Mouse (Mus musculus) liver, embryonic 11.5 days (tissue): ENCODE data around the gene Znrd1as. TPM values are rescaled to one million over a fixed set of nuclear protein-coding genes. Genes with fewer than 3 reads are reported as not detected.

Experiments
- ATAC-seq: fragments of 200-750 bp; cut with Nextera tagmentation; replicated peaks from 2 replicates; pipeline ENCODE4 v1.8.0; 2017; ENCODE audit warnings: moderate number of reproducible peaks, mild to moderate bottlenecking, moderate TSS enrichment, moderate library complexity; ENCODE audit not compliant: low FRiP score
- DNase-seq: peaks from one replicate; pipeline ENCODE4 v3.0.0-alpha.2; 2017; ENCODE audit warnings: low spot score
- H3K27ac ChIP-seq: fragments of 300-500 bp; sonication (generic); 2 replicates; pipeline ENCODE4 v1.5.1; 2014; ENCODE audit warnings: mild to moderate bottlenecking, low read depth, low read length, control low read depth
- H3K27me3 ChIP-seq: fragments of 300-500 bp; sonication (generic); replicated peaks from 2 replicates; pipeline ENCODE4 v1.6.1; 2014; ENCODE audit warnings: low read length, mixed read lengths; ENCODE audit not compliant: control insufficient read depth, insufficient read depth
- H3K36me3 ChIP-seq: fragments of 300-500 bp; sonication (generic); 2 replicates; pipeline ENCODE4 v1.6.1; 2014; ENCODE audit warnings: mild to moderate bottlenecking, low read length, moderate library complexity, mixed read lengths; ENCODE audit not compliant: control insufficient read depth, insufficient read depth
- H3K4me1 ChIP-seq: fragments of 300-500 bp; sonication (generic); replicated peaks from 2 replicates; pipeline ENCODE4 v1.6.1; 2014; ENCODE audit warnings: low read length, mixed read lengths; ENCODE audit not compliant: control insufficient read depth, insufficient read depth
- H3K4me2 ChIP-seq: fragments of 300-500 bp; sonication (generic); 2 replicates; pipeline ENCODE4 v1.6.1; 2014; ENCODE audit warnings: mild to moderate bottlenecking, control low read depth, moderate library complexity
- H3K4me3 ChIP-seq: fragments of 300-500 bp; sonication (generic); 2 replicates; pipeline ENCODE4 v1.5.1; 2014; ENCODE audit warnings: low read depth, low read length, control low read depth
- H3K9ac ChIP-seq: fragments of 300-500 bp; sonication (generic); 2 replicates; pipeline ENCODE4 v1.6.1; 2014; ENCODE audit warnings: low read depth, low read length, control low read depth
- H3K9me3 ChIP-seq: fragments of 300-500 bp; sonication (generic); 2 replicates; pipeline ENCODE4 v1.6.1; 2016; ENCODE audit warnings: low read length, inconsistent platforms, mixed read lengths; ENCODE audit not compliant: control insufficient read depth
- WGBS: fragments of 180-500 bp; shearing (Covaris S2); extraction: QIAGEN DNeasy Blood & Tissue Kit; methylation state at CpG from one replicate; pipeline ENCODE4 v1.1.7; 2014; 5-methylcytosine and 5-hydroxymethylcytosine counted together
- polyA plus RNA-seq: library from polyadenylated mRNA; unstranded; fragments of >200 nt; fragmentation: Nextera tagmentation; extraction: Ambion mirVana; gene quantifications from 2 replicates; pipeline ENCODE4 v1.2.1, GENCODE M21; 2014

The Znrd1as gene
- polyA plus RNA-seq, 1 experiment from 2014 or later: 6.6 TPM

- no peak overlapping the region for H3K27ac ChIP-seq
- H3K4me1 ChIP-seq: no peaks in the 10 kb centered on the region
- no peak overlapping the region for H3K4me3 ChIP-seq
- no peak overlapping the region for H3K4me2 ChIP-seq
- H3K27me3 ChIP-seq: no peaks in the 10 kb centered on the region
- H3K9me3 ChIP-seq: no peaks in the 10 kb centered on the region
- DNase-seq: no peak
- no peak for ATAC-seq
- peaks cover 5% of the 10 kb centered on the region; the same call in 1 of the 2 replicates for H3K36me3 ChIP-seq
- WGBS: 83% methylated on average over 3 of the region's 3 CpGs
- H3K9ac ChIP-seq: no peak overlapping the region
Observed at GRCm38 (mm10) chr17:37011719-37012118, 53.3 kb downstream of the Znrd1as start.

- H3K4me1 ChIP-seq: no peaks in the 10 kb centered on the region
- no peak overlapping the region for H3K4me2 ChIP-seq
- ATAC-seq (no peak), DNase-seq (no peak)
- no peaks in the 10 kb centered on the region for H3K9me3 ChIP-seq
- no peak overlapping the region for H3K4me3 ChIP-seq
- WGBS: 58% methylated on average over 5 of the region's 5 CpGs
- no peak overlapping the region for H3K9ac ChIP-seq
- no peaks in the 10 kb centered on the region for H3K27me3 ChIP-seq
- H3K27ac ChIP-seq: no peak overlapping the region
- peaks cover 3% of the 10 kb centered on the region; the same call in 1 of the 2 replicates for H3K36me3 ChIP-seq
Observed at GRCm38 (mm10) chr17:37012141-37012540, 53.7 kb downstream of the Znrd1as start.

Other genes with a start within 250 kb of the Znrd1as start
- not detected in 2 replicates for gene H2-M10.5, start 185.7 kb upstream of the Znrd1as start, polyA plus RNA-seq
- gene H2-M10.6, start 146.4 kb upstream of the Znrd1as start, polyA plus RNA-seq: not detected in 2 replicates
- gene Trim26, start 121.5 kb upstream of the Znrd1as start, polyA plus RNA-seq: 16.6 and 20.7 TPM in 2 replicates
- gene Trim15, start 91.4 kb upstream of the Znrd1as start, polyA plus RNA-seq: 0.18 and 0.29 TPM in 2 replicates
- 70.1 and 81.4 TPM in 2 replicates for gene Trim10, start 89.0 kb upstream of the Znrd1as start, polyA plus RNA-seq
- not detected in 2 replicates for gene Trim40, start 68.5 kb upstream of the Znrd1as start, polyA plus RNA-seq
- not detected in 2 replicates for gene Trim31, start 60.5 kb upstream of the Znrd1as start, polyA plus RNA-seq
- gene Rnf39, start 15.7 kb upstream of the Znrd1as start, polyA plus RNA-seq: 0.14 TPM in 1 of 2 replicates, not detected in the other
- 78.5 and 84.7 TPM in 2 replicates for gene Ppp1r11, start 6.9 kb upstream of the Znrd1as start, polyA plus RNA-seq
- gene Znrd1, start within 50 bp of the Znrd1as start, polyA plus RNA-seq: 55.2 and 62.2 TPM in 2 replicates
- gene 2410137M14Rik, start 22.6 kb downstream of the Znrd1as start, polyA plus RNA-seq: not detected in 2 replicates
- 0.08 and 0.09 TPM in 2 replicates for gene H2-M5, start 30.9 kb downstream of the Znrd1as start, polyA plus RNA-seq
- 28.3 and 28.8 TPM in 2 replicates for gene Zfp57, start 42.6 kb downstream of the Znrd1as start, polyA plus RNA-seq
- 0.14 TPM in 1 of 2 replicates, not detected in the other for gene Mog, start 64.8 kb downstream of the Znrd1as start, polyA plus RNA-seq
- 2.9 and 3.9 TPM in 2 replicates for gene Gabbr1, start 87.4 kb downstream of the Znrd1as start, polyA plus RNA-seq
- gene Olfr90, start 129.9 kb downstream of the Znrd1as start, polyA plus RNA-seq: not detected in 2 replicates
- gene Olfr91, start 139.7 kb downstream of the Znrd1as start, polyA plus RNA-seq: 0.06 TPM in 1 of 2 replicates, not detected in the other
- not detected in 2 replicates for gene Olfr92, start 161.5 kb downstream of the Znrd1as start, polyA plus RNA-seq
- gene Olfr93, start 202.9 kb downstream of the Znrd1as start, polyA plus RNA-seq: not detected in 2 replicates
- not detected in 2 replicates for gene Ubd, start 235.3 kb downstream of the Znrd1as start, polyA plus RNA-seq
- gene Olfr94, start 242.4 kb downstream of the Znrd1as start, polyA plus RNA-seq: not detected in 2 replicates